Mouse (Mus musculus): ENCODE data around the gene Tpst2. TPM values are rescaled to one million over a fixed set of nuclear protein-coding genes. Genes with fewer than 3 reads are reported as not detected.

The Tpst2 gene
- total RNA-seq (2021): 10 to 100 TPM; 16.0 to 22.4 TPM
- long read RNA-seq, experiment 1, transcript Tpst2-201 (7 exons, 1,835 nt): major isoform, 35 of 45 reads
- long read RNA-seq, experiment 1, partial matches to known transcripts: 2 of 45 reads
- long read RNA-seq, experiment 1, other reads (novel, unspliced or antisense): 6 of 45 reads
- long read RNA-seq, experiment 2, transcript Tpst2-201 (7 exons, 1,835 nt): major isoform, 24 of 33 reads
- long read RNA-seq, experiment 2, partial matches to known transcripts: 4 of 33 reads
- long read RNA-seq, experiment 2, other reads (novel, unspliced or antisense): 4 of 33 reads

DNA sequence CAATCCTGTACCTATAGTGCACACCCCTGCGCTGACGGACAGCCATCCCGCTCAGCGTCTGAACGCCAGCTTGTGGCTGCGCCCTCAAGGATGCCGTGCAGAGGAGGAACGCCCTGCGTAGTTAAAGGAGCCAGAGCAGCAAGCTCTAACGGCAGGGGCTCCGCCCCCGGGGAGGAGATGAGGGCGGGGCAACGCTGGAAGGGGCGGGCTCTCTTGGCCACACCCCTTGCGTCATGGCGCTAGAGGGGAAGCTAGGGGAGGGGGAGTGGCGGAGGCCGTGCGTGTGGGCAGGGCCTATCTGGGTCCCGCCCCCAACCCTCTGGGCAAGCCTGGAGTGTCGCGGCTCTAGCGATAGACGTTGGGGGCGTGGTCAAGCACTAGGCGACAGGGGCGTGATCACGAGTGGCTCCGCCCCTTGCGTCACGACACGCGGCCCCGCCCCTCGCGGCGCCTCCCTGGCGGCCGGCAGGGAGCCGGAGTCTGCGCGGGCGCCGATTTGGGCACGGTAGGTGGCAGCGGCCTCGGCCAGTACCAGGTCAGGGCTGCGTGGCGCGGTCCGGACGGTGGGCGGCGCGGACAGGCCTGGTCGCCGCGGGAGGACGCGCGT is at the start of gene Tpst2:
Tpst2 (plus strand) TSS at position 425 of the 607 bp plus-strand sequence.
- DNase-seq (ENCODE audit: low spot score): peak; percentile 100

DNA sequence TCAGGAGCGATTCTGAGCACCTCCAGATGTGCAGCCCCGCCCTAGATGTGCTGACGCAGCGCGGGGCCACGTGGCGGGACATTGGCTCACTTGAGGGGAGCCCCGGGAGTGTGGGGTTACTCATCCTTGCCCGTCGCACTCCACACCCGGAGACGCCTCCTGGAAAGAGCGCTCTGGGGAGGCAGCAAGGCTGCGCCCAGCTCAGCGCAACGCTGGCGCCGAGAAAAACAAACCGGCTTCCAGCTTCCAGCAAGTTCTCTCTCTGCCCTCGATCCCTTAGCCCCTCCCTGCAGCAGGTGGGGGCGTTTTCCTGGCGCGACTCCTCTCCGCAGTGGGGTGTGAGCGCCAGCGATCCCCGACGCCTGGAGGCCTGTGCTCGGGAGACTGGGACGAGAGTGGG is 49.1 kb upstream of the Tpst2 start:
- peak; percentile 20 for DNase-seq (ENCODE audit: low spot score)

DNA sequence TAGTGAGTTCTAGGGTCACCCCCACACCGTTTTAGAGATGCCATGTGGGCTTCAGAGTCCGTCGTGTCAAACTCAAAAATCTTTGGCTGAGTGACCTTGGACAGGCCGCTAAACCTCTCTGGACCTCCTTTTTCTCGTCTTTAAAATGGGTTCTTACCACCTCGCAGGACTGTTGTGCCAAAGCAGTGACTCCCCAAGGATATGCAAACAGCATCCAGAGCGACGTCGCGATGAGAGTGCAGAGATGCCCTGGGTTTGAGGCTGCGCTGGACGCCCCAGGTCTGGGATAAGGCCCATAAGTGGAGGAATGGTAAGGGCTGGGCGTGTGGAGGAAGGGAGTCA is 48.6 kb upstream of the Tpst2 start:
- DNase-seq (ENCODE audit: low spot score): no peak

DNA sequence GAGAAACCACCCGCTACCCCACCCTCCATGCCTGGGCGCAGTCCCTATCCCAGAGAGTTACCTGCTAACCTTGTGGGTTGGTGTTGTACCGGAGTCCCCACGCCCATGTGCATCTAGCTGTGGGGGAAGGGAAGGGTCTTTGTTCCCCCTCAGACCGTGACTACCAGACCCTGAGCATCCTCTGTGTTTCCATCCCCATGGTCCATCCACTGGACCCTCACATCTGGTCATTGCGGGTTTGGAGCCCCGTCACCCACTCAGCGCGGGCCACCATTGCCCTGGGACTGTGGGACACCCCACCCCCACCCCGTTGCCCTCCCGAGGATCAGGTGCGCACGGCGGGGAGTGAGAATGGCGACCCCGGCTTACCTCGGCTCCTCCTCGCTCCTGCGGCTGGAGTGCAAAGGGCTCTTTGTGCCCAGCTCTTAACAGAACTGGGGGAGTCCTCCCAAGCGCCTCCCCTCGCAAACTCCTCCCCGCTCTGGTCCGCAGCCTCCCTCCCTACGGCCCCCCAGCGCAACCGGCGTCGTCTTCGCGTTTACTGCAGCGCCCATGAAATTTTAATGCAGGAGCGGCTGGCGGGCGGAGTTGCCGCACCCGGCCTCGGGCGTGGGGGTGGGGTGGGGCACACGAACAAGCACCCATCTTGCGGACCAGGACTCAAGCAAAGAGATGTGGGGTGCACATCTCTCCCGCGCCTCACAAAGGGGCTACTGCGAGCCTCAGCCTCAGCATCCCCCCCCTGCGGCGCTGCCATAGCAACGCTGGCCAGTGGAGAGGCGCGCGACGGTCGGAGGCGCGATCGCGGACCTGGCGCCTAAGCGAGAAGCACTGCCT is 48.0 kb upstream of the Tpst2 start:
- no peak for DNase-seq (ENCODE audit: low spot score)

DNA sequence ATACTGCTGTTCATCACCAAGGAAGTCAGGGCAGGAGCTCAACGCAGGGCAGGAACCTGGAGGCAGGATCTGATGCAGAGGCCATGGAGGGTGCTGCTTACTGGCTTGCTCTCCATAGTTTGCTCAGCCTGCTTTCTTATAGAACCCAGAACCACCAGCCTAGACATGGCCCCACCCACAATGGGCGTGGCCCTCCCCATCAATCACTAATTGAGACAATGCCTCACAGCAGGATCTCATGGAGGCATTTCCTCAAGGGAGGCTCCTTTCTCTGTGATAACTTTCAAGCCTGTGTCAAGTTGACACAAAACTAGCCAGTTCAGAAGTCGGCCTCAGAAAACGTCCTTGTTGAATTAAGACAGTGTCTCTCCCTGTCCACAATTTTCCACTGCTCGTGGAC is 40.7 kb upstream of the Tpst2 start:
- DNase-seq (ENCODE audit: low spot score): no peak

DNA sequence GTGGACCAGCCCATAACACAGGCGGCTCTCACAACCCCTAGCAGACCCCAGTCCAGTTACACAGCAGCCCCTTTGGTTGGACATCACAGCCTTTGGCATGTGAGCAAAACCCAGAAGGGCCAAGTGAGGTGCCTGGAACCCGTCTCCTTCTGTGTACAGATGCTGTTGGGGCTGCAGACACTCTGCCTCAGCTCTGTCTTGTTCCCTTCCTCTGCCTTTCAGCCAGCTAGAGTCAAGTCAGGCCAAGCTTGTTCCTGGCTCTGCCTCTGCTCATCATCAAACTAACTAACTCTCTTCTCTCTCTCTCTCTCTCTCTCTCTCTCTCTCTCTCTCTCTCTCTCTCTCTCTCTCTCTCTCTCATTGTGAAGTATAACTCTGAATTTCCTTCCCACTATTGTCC is 39.9 kb upstream of the Tpst2 start:
- no peak for DNase-seq (ENCODE audit: low spot score)

DNA sequence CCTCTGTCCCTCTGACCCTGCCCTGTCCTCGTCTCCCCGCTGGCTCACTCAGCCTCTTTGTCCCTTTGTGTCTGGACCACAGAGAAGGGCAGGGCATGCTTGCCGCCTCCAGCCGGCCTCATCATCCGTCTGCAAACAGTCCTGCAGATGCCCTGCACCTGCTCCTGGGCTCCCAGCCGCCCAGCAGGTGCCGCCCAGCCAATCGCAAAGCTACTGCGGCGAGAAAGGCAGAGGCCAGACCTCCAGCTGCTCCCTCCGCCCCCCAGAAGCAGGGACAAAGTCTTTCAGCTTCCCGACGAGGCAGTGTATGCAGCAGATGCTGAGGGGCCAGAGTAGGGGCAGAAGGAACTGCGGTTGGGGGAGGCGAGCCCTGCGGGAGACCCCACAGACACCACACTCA is 39.1 kb upstream of the Tpst2 start:
- DNase-seq (ENCODE audit: low spot score): no peak

DNA sequence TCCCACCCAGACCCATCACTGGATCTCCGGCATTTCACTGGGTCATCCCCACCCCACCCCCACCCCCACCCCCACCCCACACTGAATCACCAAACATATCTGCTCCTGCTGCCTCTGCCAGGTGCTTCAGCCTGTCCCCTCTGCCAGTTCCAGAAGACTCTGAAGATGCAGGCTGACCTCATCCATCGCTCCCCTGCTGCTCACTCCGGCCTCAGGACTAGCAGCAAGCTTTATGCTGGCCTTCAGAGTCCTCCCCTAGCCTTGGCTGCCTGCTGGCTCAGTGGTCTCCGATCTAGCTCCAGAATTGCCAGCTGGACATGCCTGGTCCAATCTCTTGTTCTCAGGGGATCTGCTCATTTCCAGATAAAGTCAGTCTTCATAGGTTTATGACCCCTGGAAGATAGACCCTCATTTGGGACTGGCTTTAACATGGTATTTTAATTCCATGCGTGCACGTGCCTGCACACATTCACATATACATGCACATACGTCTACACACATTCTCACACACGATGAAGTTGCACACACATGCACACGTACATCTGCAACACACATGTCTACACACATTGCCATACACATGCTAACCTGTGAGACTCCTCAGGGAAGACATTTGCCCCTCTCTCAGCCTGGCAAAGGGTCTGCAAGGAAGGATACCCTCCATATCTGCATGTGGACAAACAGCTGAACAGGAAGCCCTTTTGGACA is 38.5 kb upstream of the Tpst2 start:
- no peak for DNase-seq (ENCODE audit: low spot score)

DNA sequence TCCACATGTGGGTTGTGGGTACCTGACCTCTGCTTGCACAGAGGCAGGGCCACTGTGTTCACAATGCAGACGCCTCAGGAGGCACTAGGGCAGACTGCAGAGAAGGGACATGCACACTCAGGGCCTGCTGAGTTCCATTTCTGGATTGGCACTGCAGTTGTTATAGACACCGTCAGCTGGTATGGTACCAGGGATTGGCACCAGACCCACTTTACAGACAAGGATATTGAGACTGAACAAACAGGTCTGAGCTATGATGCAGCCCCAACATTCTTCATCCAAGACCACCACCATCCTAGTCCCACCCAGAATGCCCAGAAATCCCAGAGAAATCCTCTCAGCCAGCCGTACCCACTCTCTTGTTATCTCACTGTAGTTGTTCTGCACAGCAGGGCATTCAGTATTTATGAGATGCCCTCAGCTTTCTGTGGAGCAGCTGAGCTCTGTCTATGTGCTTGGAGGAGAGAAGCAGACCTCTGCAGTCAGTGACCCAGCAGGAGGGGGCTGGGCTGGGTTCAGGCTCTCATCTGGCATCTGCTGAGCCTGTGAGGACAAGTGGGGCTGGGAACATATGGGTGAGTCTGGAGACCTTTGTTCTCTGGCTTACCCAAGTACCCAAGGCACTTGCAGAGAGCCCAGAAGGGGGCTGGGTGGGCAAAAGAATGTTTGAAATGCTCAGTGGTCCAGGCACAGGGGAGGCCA is 37.6 kb upstream of the Tpst2 start:
- DNase-seq (ENCODE audit: low spot score): no peak

DNA sequence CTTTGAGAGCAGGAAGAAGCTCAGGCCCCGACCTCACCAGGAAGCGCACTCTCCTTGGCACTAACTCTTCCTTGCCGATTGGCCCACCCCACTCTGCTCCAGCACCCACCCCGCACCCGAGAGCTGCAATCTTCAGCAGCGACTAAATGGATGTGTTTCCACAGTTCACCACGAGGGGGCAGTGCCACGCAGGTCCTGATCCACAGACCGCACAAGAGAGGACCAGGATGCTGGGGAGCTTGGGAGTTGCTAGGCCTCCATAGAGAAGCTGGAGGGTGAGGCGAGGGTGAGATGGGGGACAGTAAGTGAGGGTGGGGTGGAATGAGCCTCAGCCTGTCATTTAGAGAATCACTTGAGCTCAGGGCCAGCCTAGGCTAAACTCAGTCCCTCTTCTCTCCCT is 35.7 kb upstream of the Tpst2 start:
- peak; percentile 86 for DNase-seq (ENCODE audit: low spot score)

DNA sequence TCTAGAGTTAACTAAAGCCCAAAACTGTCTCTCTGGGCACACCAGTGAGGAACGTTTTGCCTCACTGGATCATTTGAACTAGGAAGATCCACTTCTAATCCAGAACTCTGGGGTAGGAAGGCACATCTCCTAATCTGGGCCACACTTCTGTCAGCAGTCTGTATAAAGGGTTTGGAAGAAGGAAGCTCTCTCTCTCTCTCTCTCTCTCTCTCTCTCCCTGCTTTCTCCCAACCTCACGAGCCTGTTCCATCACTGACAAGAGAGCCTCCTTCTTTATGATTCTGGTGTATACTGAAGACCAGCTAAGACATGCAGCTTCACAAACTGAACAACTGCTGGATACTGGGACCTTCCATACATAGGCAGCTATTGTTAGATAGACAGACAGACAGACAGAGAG is 34.6 kb upstream of the Tpst2 start:
- no peak for DNase-seq (ENCODE audit: low spot score)

DNA sequence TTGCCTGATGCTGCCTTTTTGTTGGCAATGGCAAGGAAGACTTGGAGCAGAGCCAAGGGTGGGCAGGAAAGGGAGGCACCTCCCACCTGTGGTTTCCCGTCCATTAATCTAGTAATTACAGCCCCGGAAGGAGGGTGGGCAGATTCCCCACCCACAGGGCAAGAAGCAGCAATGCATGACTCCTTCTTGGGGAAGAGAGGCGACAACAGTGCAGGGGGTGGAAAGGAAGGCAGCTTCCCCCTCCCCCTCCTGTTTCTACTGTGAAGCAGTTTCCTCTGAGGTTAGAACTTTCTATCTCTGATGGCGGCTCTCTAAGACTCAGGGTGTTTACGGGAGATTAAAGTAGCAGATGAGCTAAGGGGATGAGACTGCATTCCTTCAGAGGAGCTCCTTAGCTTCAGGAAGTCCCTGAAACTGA is 34.1 kb upstream of the Tpst2 start:
- no peak for DNase-seq (ENCODE audit: low spot score)

DNA sequence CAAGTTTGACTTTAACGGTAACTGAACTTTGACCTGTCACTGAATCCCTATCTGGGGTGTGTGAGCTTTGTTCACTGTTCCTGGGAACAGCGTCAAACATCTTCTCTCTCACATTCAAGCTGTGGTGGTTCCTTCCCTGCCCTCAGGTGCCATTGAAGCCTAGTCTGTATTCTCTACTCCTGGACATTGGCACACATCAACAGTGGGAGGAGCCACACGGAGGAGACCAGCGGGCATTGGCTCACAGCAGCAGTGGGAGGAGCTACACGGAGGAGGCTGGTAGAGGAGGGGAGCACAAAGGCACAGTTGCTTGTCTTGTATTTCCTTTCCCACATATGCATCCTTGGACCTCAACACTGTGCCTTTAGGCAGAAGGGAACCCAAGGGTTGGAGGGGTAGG is 33.5 kb upstream of the Tpst2 start:
- no peak for DNase-seq (ENCODE audit: low spot score)

DNA sequence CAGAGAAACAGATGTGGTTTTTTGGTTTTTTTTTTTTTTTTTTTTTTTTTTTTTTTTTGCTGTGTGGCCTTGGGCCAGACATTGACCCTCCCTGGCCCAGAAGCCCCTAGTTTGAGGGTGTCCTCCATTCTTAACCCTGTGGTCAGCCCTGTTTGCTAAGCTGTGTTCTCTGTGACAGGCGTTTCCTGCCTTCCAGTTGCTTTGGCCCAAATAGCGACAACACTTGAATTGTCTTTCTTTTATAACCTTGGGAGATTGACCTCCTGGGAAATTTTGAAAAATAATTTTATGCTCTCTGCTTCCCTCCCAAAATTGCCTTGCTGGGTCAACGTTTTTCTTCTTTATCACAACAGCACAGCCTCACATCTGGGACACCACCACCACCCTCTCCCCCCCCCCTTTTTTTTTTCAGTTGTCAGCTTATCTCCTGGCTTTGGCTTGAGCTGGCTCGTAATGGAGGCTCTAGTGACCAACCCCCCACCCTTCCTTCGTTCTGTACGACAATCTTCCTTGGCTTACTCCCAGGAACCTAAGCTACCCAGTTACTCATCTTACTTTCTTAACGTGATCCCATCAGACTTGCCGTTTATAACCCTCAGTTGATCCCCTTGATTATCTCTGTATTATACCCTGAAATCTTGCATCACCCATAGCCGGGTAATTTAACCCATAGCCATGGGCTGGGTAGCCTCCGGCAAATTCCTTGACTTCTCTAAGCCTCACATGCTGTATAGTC is 32.8 kb upstream of the Tpst2 start:
- no peak for DNase-seq (ENCODE audit: low spot score)

DNA sequence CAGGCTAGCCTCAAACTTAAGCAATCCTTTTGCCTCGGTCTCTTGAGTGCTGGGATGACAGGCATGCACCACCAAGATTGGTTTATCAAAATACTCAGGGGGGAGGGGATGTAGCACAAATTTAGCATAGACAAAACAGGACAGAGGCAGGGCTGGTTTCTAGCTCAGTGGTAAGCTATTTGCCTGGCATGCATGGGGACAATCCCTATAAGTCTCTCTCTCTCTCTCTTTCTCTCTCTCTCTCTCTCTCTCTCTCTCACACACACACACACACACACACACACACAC is 32.3 kb upstream of the Tpst2 start:
- DNase-seq (ENCODE audit: low spot score): no peak

DNA sequence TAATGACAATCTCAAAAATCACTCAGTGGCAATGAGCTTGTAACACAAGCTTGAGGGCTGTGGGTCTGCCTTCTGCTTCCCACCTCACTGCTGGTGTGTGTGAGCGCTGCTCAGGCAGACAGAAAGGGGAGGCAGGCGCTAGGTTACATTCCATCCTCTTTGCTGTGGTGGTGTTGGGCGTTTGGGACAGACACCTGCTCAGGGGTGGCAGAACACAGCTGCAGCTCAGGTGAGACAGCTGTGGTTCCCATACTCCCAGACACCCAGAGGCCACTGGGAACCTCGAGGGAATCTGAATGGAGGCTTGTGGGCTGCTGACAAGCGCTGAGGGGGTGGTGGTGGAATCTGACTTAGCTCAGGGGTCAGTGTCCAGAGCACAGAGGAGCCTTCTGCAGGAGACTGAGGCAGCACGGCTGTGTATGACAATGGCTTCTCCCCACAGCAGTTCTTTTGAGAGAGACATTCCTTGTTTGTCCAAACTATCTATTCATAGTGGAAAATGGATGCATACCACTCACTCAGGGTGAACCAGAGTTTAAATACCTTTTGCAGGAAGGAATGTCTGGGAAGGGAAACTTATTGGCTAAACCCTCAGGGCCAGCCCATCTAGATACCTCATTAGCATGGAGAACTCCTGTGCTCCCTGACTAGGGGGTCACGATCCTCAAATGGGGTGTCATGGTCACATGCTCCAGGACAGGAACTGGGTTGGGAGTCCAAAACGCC is 31.4 kb upstream of the Tpst2 start:
- no peak for DNase-seq (ENCODE audit: low spot score)

DNA sequence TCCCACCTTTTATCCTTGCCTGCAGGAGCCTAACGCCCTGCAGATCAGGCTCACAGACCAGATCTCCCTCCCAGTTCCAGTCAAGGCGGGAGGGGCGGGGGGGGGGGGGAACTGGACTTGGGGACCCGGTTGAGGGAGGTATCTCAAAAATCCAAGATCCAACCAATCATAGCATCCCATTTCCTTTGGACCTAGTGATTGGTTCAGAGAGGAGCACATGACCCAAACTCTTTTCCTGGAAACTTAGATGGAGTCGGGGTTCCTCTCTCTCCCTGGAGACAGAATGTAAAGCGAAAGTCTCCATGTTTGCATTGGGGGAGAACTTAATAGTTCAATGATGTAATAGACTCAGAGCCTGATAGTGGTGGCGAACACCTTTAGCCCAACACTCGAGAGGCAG is 29.1 kb upstream of the Tpst2 start:
- DNase-seq (ENCODE audit: low spot score): no peak

DNA sequence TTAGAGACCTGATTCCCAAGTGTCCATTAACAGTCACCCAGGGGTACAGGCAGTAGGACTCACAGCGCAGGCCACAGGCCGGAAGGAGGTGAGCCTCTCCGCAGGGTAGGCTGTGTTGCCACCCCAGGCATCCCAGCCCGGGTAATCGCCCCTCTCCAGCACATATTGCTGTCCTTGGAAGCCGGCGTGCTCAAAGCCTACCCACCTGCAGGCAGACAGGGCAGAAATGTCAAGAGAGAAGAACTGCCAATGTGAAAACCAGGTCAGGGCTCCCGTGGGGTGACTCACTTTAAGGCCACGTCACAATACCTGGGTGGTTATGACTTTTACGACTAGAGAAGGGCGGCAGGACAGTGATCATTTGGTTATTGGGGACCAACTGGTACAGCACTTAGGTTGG is 27.4 kb upstream of the Tpst2 start:
- no peak for DNase-seq (ENCODE audit: low spot score)

DNA sequence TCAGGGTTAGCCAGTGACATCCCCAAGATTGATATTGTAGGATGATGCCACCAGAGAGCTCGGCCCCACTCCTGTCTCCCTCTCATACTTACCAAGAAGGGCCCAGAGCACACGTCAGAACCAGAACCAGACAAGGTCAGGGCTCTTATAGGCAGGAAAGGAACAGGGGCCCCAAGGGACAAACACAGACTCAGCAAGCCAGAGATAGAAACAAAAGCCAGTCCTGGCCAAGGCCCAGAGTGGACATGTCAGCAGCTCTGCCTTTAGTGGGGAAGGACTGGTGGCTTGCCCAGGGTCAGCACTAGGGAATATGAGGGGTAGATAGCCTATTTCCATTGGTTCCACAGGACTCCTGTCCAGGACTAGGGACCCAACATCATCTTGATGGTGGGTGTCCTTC is 24.1 kb upstream of the Tpst2 start, which contains the start of gene Cryba4:
Cryba4 (minus strand) TSS at position 119 of the 400 bp plus-strand sequence.
- no peak for DNase-seq (ENCODE audit: low spot score)

DNA sequence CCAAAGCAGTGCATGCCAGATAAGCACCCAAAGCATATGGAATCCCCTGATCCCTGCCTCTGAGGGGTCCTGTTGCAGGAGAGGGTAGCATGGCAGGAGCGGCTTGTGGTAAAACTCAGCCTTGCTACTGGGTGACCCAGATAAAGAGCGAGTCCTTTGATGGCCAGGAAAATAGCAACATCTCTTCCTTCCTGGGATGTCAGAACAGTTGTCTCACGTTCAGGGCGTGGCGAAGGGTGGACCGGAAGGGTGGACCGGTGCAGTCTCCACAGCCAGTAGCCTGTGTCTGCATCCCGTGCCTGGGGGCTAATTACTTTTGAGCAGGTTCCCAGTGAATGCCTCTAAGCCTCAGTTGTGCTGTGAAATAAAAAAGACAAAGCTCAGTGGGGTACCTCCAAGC is 23.3 kb upstream of the Tpst2 start:
- no peak for DNase-seq (ENCODE audit: low spot score)
